Mouse (Mus musculus) G1E (cell line): ENCODE measurements around the gene Pcp4l1.

Source experiments
- CTCF ChIP-seq: IDR thresholded peaks from 2 replicates; pipeline ENCODE4 v1.5.1; 2012; ENCODE audit warnings: low read depth, low read length, inconsistent platforms, mixed read lengths
- TAL1 ChIP-seq: conservative IDR thresholded peaks from 2 replicates; pipeline ENCODE4 v1.6.1; 2012; ENCODE audit warnings: low read depth, low read length, inconsistent platforms, mixed read lengths

- no peak for TF ChIP-seq CTCF
- TF ChIP-seq TAL1: no peak
Measured at GRCm38 (mm10) chr1:171162526-171162925, 33.5 kb downstream of the Pcp4l1 start.
